Mouse (Mus musculus) gastrocnemius, adult 2 months (tissue): ENCODE data around the gene BC025920. TPM values are rescaled to one million over a fixed set of nuclear protein-coding genes. Genes with fewer than 3 reads are reported as not detected.
A peak's percentile ranks its signal among the peaks of the same experiment; 100 is the strongest.

Source experiments
- DNase-seq: peaks from one replicate; pipeline ENCODE4 v3.0.0; 2022
- H3K27ac ChIP-seq: fragments of 200-600 bp; 2 replicates; pipeline ENCODE4 v1.8.1; 2022; ENCODE audit warnings: mild to moderate bottlenecking
- H3K4me3 ChIP-seq: fragments of 200-600 bp; 2 replicates; pipeline ENCODE4 v1.8.1; 2022; ENCODE audit warnings: mild to moderate bottlenecking, moderate library complexity
- CTCF ChIP-seq: fragments of 200-600 bp; IDR thresholded peaks from 2 replicates; pipeline ENCODE4 v1.8.1; 2022; ENCODE audit warnings: antibody characterized with exemption, mild to moderate bottlenecking, moderate library complexity
- intact Hi-C: fragments of 180-260 bp; cut with DNase I; formaldehyde crosslinking; loops from one replicate; pipeline ENCODE4 v1.15.1; 2025
- total RNA-seq, 2 experiments: library from RNA; stranded (reverse); gene quantifications; 2 replicates each; pipeline ENCODE4 v1.2.3; 2021

BC025920 gene
- total RNA-seq, 2 experiments from 2014 or later: 2.5 to 3.9 TPM

- intact Hi-C loops: no loop called here
- Histone ChIP-seq H3K27ac (no peak overlapping the region), H3K4me3 (no peak overlapping the region)
- no peak for DNase-seq
- TF ChIP-seq CTCF: no peak
Measured at GRCm38 (mm10) chr10:81568381-81569191, 37.5 kb upstream of the BC025920 start.

GRCm38 (mm10) chr10:81569507-81570237 is 36.4 kb upstream of the BC025920 start:
- TF ChIP-seq CTCF: no peak
- peak overlapping the region; percentile 97 for H3K27ac ChIP-seq
- no peak for DNase-seq
- H3K4me3 ChIP-seq: no peak overlapping the region
- intact Hi-C loops: no loop called here

- no peak for DNase-seq
- Histone ChIP-seq H3K4me3 (peak overlapping the region; percentile 88), H3K27ac (peak overlapping the region; percentile 97)
- intact Hi-C loops: no loop called here
- no peak for TF ChIP-seq CTCF
Measured at GRCm38 (mm10) chr10:81570238-81570800, 35.8 kb upstream of the BC025920 start.

GRCm38 (mm10) chr10:81570831-81571500 is 35.1 kb upstream of the BC025920 start:
- TF ChIP-seq CTCF: no peak
- peak overlapping the region; percentile 97 for H3K27ac ChIP-seq
- peak; percentile 97 for DNase-seq
- intact Hi-C loops: no loop called here
- peak overlapping the region; percentile 88 for H3K4me3 ChIP-seq

- no peak for TF ChIP-seq CTCF
- DNase-seq: peak; percentile 99
- intact Hi-C loops: no loop called here
- Histone ChIP-seq H3K27ac (peak overlapping the region; percentile 97), H3K4me3 (peak overlapping the region; percentile 88)
Measured at GRCm38 (mm10) chr10:81571501-81571876, 34.6 kb upstream of the BC025920 start.

GRCm38 (mm10) chr10:81572133-81572671 is 33.9 kb upstream of the BC025920 start:
- peak overlapping the region; percentile 97 for H3K27ac ChIP-seq
- no peak for DNase-seq
- intact Hi-C loops: no loop called here
- peak overlapping the region; percentile 88 for H3K4me3 ChIP-seq
- TF ChIP-seq CTCF: no peak

GRCm38 (mm10) chr10:81572975-81573374 is 33.1 kb upstream of the BC025920 start:
- peak; percentile 79 for DNase-seq
- no peak for TF ChIP-seq CTCF
- intact Hi-C loops: no loop called here
- peak overlapping the region; percentile 97 for H3K27ac ChIP-seq
- H3K4me3 ChIP-seq: peak overlapping the region; percentile 88

GRCm38 (mm10) chr10:81574081-81575056 is 31.7 kb upstream of the BC025920 start, which contains the start of gene Tle2:
Gene Tle2 (plus strand): TSS chr10:81574561.
- TF ChIP-seq CTCF: peak; percentile 21; the same call in 1 of the 2 replicates
- Histone ChIP-seq H3K27ac (peak within 1 kb of the TSS; percentile 88), H3K4me3 (peak within 1 kb of the TSS; percentile 87)
- no peak for DNase-seq
- intact Hi-C loops: loop anchor here (2.0 kb wide), 1 partner anchor 24 kb away; no protein-coding TSS in a partner anchor

GRCm38 (mm10) chr10:81575208-81575631 is 30.9 kb upstream of the BC025920 start:
- intact Hi-C loops: loop anchor here (2.0 kb wide), 1 partner anchor 24 kb away; no protein-coding TSS in a partner anchor
- Histone ChIP-seq H3K4me3 (peak overlapping the region; percentile 87), H3K27ac (peak overlapping the region; percentile 88)
- TF ChIP-seq CTCF: no peak
- peak; percentile 79 for DNase-seq

- H3K4me3 ChIP-seq: peak overlapping the region; percentile 87
- peak overlapping the region; percentile 88 for H3K27ac ChIP-seq
- TF ChIP-seq CTCF: no peak
- intact Hi-C loops: loop anchor here (2.0 kb wide), 1 partner anchor 23 kb away; no protein-coding TSS in a partner anchor
- DNase-seq: no peak
Measured at GRCm38 (mm10) chr10:81575695-81576094, 30.4 kb upstream of the BC025920 start.

- intact Hi-C loops: no loop called here
- TF ChIP-seq CTCF: no peak
- Histone ChIP-seq H3K27ac (no peak overlapping the region), H3K4me3 (no peak overlapping the region)
- DNase-seq: no peak
Measured at GRCm38 (mm10) chr10:81579967-81580366, 26.1 kb upstream of the BC025920 start.
